In genomic region chr12:105840545-105840944, GRCm38 (mm10) we compare ENCODE assay signal across 7 mouse cellular contexts. TPM values are rescaled to one million over a fixed set of nuclear protein-coding genes. Genes with fewer than 3 reads are reported as not detected.
A peak's percentile ranks its signal among the peaks of the same experiment; 100 is the strongest.
DNase-seq lines count a peak whose midpoint lies in the region; ATAC-seq and TF ChIP-seq lines count a peak whose summit lies in the region.
"Not testable (repeated sequence)": the region's sequence is repeated elsewhere in the genome, so short reads cannot be mapped to it uniquely, and the experiment has no call there.

No protein-coding gene starts in this region.

- peak; percentile 40 for DNase-seq in CD4-positive, CD25-positive, alpha-beta regulatory T cell, adult 2 months (ENCODE audit: low read depth, low spot score)
- not testable (repeated sequence) for DNase-seq in Patski (ENCODE audit: low read depth, low spot score); forebrain, postnatal 0 days; liver, embryonic 14.5 days (ENCODE audit: low read depth in 3 of 3, low spot score in 3 of 3)
- DNase-seq in thymus, postnatal 36 days = peak; percentile 17 to 26

- ATAC-seq in Patski; forebrain, postnatal 0 days; intestine, postnatal 0 days; liver, embryonic 14.5 days (ENCODE audit: insufficient read depth): not testable (repeated sequence)

- TF ChIP-seq CTCF in Patski (IDR thresholded peaks at IDR 0.05) = peak; percentile 52
- TF ChIP-seq CTCF in forebrain, postnatal 0 days (IDR thresholded peaks at IDR 0.05; ENCODE audit: low read depth) = 0 out of 2 replicates have a peak, but pooled peaks have one; percentile 23
- peak; percentile 20 for TF ChIP-seq CTCF in intestine, postnatal 0 days (IDR thresholded peaks at IDR 0.05; ENCODE audit: low read depth)
- peak; percentile 42; the same call in 1 of the 2 replicates for TF ChIP-seq CTCF in liver, embryonic 14.5 days (IDR thresholded peaks at IDR 0.05; ENCODE audit: low read depth)
- TF ChIP-seq CTCF in small intestine, adult 2 months (IDR thresholded peaks at IDR 0.05; ENCODE audit: extremely low read depth, insufficient read length, insufficient replicate concordance, low read depth, low read length) = peak; percentile 24; the same call in 1 of the 2 replicates

- H3K9me3 ChIP-seq in forebrain, postnatal 0 days (ENCODE audit: low read length); intestine, postnatal 0 days (ENCODE audit: control insufficient read depth); liver, embryonic 14.5 days (ENCODE audit: control insufficient read depth, low read length): not testable (repeated sequence)

- H3K36me3 ChIP-seq in forebrain, postnatal 0 days (ENCODE audit: insufficient read depth) = not testable (repeated sequence)
- peaks cover 47% of the 10 kb centered on the region for H3K36me3 ChIP-seq in intestine, postnatal 0 days (ENCODE audit: control insufficient read depth, insufficient read depth)
- H3K36me3 ChIP-seq in liver, embryonic 14.5 days (replicated peaks; ENCODE audit: control insufficient read depth, insufficient read depth, low read depth) = peaks cover 32% of the 10 kb centered on the region
- H3K36me3 ChIP-seq in small intestine, adult 2 months (ENCODE audit: control insufficient read depth, insufficient read depth, low read length) = peaks cover 39% of the 10 kb centered on the region

- H3K27ac ChIP-seq in forebrain, postnatal 0 days (ENCODE audit: low read depth, low read length); intestine, postnatal 0 days (ENCODE audit: low read depth, low read length); liver, embryonic 14.5 days; small intestine, adult 2 months (ENCODE audit: insufficient read depth, low read depth, low read length): not testable (repeated sequence)

- not testable (repeated sequence) for H3K27me3 ChIP-seq in Patski; forebrain, postnatal 0 days (ENCODE audit: insufficient read depth, low read length); intestine, postnatal 0 days (replicated peaks; ENCODE audit: control insufficient read depth, insufficient read depth, low read length); liver, embryonic 14.5 days (ENCODE audit: control insufficient read depth, insufficient read depth, low read length); small intestine, adult 2 months (ENCODE audit: control insufficient read depth, insufficient read depth, low read length)

- CTCF ChIA-PET in Patski (lab: Charles Lee) = interaction anchor here (0.6 to 1.3 kb wide), 4 partner anchors 10 to 131 kb away, joined by 3 to 4 read pairs (median 3); no protein-coding TSS in a partner anchor

- H3K9ac ChIP-seq in forebrain, postnatal 0 days; intestine, postnatal 0 days (ENCODE audit: low read depth, low read length); liver, embryonic 14.5 days (replicated peaks): not testable (repeated sequence)

- TF ChIP-seq EP300 in liver, embryonic 14.5 days (IDR thresholded peaks at IDR 0.05; ENCODE audit: low read depth) = not testable (repeated sequence)

- not testable (repeated sequence) for H3K4me3 ChIP-seq in forebrain, postnatal 0 days (ENCODE audit: low read depth, low read length); intestine, postnatal 0 days (ENCODE audit: low read depth, low read length); liver, embryonic 14.5 days (ENCODE audit: insufficient read depth in 1 of 2, low read depth in 2 of 2, low read length in 2 of 2); small intestine, adult 2 months (ENCODE audit: low read depth, low read length)

- 96% methylated on average over 8 of the region's 8 CpGs for WGBS in forebrain, postnatal 0 days
- WGBS in intestine, postnatal 0 days = 90% methylated on average over 8 of the region's 8 CpGs
- 79% methylated on average over 8 of the region's 8 CpGs for WGBS in liver, embryonic 14.5 days (ENCODE audit: insufficient replicate concordance)
- 94% methylated on average over 8 of the region's 8 CpGs for WGBS in small intestine, adult 2 months

- in situ Hi-C loops in Patski (cut with MboI; ENCODE audit: low pct_unique_long_range_greater_than_20kb) = loop anchor here (5.0 kb wide), 2 partner anchors 122 to 217 kb away; no protein-coding TSS in a partner anchor

- POLR2A ChIA-PET in Patski (lab: Charles Lee) = interaction anchor here (0.6 to 0.8 kb wide), 2 partner anchors 27 to 189 kb away, joined by 3 read pairs; no protein-coding TSS in a partner anchor

- not testable (repeated sequence) for H3K4me2 ChIP-seq in forebrain, postnatal 0 days (ENCODE audit: low read depth); intestine, postnatal 0 days (replicated peaks; ENCODE audit: low read depth); liver, embryonic 14.5 days (ENCODE audit: low read depth)

- H3K4me1 ChIP-seq in forebrain, postnatal 0 days (ENCODE audit: insufficient read depth); intestine, postnatal 0 days (replicated peaks; ENCODE audit: control insufficient read depth, insufficient read depth, low read length); liver, embryonic 14.5 days (replicated peaks; ENCODE audit: control insufficient read depth in 2 of 2, insufficient read depth in 2 of 2, low read length in 1 of 2); small intestine, adult 2 months (ENCODE audit: control insufficient read depth, insufficient read depth, insufficient read length, low read length): not testable (repeated sequence)

- not testable (repeated sequence) for TF ChIP-seq POLR2A in small intestine, adult 2 months (IDR thresholded peaks at IDR 0.05; ENCODE audit: low read depth, low read length)

RNA-seq across cellular contexts. Expression of gene Papola, which starts 56.1 kb away (rescaled TPM):
- 117 TPM for polyA plus RNA-seq in Patski (2021)
- 96.8 and 110 TPM in 2 replicates for total RNA-seq in forebrain, postnatal 0 days (2014; rRNA removed)
- polyA plus RNA-seq in forebrain, postnatal 0 days (2015; fragmentation: Nextera tagmentation; extraction: Ambion mirVana) = 117 and 131 TPM in 2 replicates
- polyA plus RNA-seq in intestine, postnatal 0 days (2015; fragmentation: Nextera tagmentation; extraction: Ambion mirVana) = 101 and 110 TPM in 2 replicates
- polyA plus RNA-seq in liver, embryonic 14.5 days (2012; rRNA removed) = 52.3 and 57.4 TPM in 2 replicates
- polyA plus RNA-seq in liver, embryonic 14.5 days (2014; fragmentation: Nextera tagmentation; extraction: Ambion mirVana) = 79.2 and 88.7 TPM in 2 replicates
- 41.6 and 61.3 TPM in 2 replicates for polyA plus RNA-seq in small intestine, adult 2 months (2012; rRNA removed)
